Mouse (Mus musculus): ENCODE results near the gene Cltb. TPM values are rescaled to one million over a fixed set of nuclear protein-coding genes. Genes with fewer than 3 reads are reported as not detected.

Gene Cltb
- polyA plus RNA-seq, 1 experiment from 2014 or later, result 39.1 TPM

DNA sequence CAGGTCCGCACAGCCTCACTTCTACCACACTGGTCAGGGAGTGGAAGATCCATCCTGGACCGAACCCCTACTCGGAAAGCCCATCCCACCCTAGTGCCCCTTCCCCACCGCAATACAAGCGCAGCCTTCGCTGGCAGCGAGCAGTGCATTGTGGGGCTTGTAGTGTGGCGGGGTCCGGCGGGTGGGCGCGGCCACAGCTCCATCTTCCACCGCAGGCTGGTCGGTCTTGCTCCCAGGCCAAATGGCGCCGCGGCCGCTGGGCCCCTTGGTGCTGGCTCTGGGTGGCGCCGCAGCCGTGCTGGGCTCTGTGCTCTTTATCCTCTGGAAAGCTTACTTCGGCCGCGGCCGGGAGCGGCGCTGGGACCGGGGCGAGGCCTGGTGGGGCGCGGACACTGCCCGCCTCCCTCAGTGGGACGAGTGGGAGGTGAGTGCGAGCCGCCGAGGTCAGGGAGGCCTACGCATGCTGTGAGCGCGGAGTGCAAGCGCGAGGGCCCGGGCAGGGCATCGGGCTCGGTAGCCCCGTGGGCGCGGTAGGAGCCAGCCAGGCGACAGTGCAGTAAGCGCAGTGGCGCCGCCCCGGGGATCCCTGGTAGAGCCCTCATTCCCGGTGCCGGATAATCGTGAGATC lies 36.2 kb downstream of the Cltb start, which contains the start of gene Arl10:
Gene Arl10 (plus strand): TSS at position 162 of the 628 bp plus-strand sequence.
- peak; percentile 80 for ATAC-seq (ENCODE audit: insufficient number of reproducible peaks, insufficient read depth, low FRiP score, low TSS enrichment, low read depth)
- H3K27ac ChIP-seq, result peak within 1 kb of the TSS; percentile 81
- peaks cover 15% of the 10 kb centered on the region for H3K4me1 ChIP-seq
- peak within 1 kb of the TSS; percentile 96 for H3K4me3 ChIP-seq
- H3K9me3 ChIP-seq, result no peaks in the 10 kb centered on the region
- H3K9ac ChIP-seq, result peak within 1 kb of the TSS; percentile 93
- H3K4me2 ChIP-seq, result peak within 1 kb of the TSS; percentile 92
- WGBS, result under 1% methylated on average over 55 of the region's 55 CpGs
- 0 out of 2 replicates have a peak, but pooled peaks cover 5% of the 10 kb centered on the region for H3K27me3 ChIP-seq
- peaks cover 34% of the 10 kb centered on the region for H3K36me3 ChIP-seq

DNA sequence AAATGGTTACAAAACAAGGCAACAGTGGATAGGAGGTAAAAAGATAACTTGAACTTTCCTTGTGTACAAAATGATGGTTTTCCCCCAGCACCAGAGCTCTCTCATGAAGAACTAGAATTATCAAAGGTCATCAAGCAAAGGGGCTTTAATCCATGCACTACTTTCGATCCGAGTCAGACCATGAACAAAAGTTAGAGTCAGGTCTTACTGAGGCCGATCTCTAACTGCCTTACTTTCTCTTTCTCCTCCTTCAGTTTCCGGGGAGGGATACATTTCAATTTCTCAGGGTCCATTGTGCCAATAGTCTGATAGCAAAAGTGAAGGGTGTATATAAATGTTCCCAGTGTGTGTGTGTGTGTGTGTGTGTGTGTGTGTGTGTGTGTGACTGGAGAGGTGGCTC lies 38.5 kb downstream of the Cltb start:
- Histone ChIP-seq H3K27ac (no peak overlapping the region), H3K4me2 (no peak overlapping the region), H3K27me3 (0 out of 2 replicates have a peak, but pooled peaks cover 5% of the 10 kb centered on the region), H3K36me3 (peaks cover 11% of the 10 kb centered on the region), H3K4me3 (no peak overlapping the region), H3K9ac (no peak overlapping the region), H3K9me3 (no peaks in the 10 kb centered on the region), H3K4me1 (peaks cover 15% of the 10 kb centered on the region)
- ATAC-seq (ENCODE audit: insufficient number of reproducible peaks, insufficient read depth, low FRiP score, low TSS enrichment, low read depth), result no peak
- WGBS, result 79% methylated on average over 4 of the region's 4 CpGs

DNA sequence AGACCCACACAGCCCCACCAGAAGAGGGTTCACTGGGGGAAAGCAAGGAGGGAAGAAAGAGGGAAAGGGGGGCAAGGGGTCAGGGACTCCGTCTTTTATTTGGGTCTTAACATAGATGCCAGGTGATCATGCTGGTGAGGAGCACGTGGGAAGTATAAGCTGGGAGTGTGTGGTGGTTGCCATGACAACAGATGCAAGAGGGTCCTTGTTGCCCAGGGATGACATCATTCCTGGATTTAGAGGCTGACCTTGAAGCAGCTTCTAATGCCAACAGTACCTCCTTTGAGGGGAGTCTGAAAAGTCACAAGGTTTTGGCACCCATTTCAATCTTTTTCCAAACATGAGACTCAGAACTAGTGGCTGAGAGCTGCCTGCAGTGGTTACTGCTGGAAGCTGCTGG lies 39.5 kb downstream of the Cltb start:
- Histone ChIP-seq H3K9ac (no peak overlapping the region), H3K4me1 (peaks cover 12% of the 10 kb centered on the region), H3K9me3 (no peaks in the 10 kb centered on the region), H3K27me3 (0 out of 2 replicates have a peak, but pooled peaks cover 5% of the 10 kb centered on the region), H3K4me2 (no peak overlapping the region), H3K27ac (no peak overlapping the region), H3K36me3 (peaks cover 1% of the 10 kb centered on the region; the same call in 1 of the 2 replicates), H3K4me3 (no peak overlapping the region)
- ATAC-seq (ENCODE audit: insufficient number of reproducible peaks, insufficient read depth, low FRiP score, low TSS enrichment, low read depth), result no peak
- 44% methylated on average over 2 of the region's 2 CpGs for WGBS

DNA sequence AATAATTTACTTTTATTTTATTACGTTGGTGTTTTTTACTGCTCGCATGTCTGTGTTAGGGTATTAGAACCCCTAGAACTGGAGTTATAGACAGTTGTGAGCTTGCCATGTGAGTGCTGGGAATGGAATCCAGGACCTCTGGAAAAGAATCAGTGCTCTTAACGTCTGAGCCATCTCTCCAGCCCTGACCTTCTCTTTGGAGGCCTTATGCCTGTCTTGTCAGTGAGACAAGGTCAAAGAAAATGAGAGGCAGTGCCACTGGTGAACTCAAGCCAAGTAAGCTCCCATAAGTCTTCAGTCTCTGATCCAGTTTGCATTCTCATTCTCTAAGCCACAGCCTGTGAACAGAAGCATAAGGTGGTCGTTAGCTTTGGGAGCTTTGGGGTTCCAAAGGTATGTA lies 40.4 kb downstream of the Cltb start:
- no peak for ATAC-seq (ENCODE audit: insufficient number of reproducible peaks, insufficient read depth, low FRiP score, low TSS enrichment, low read depth)
- peaks cover 4% of the 10 kb centered on the region for H3K4me1 ChIP-seq
- H3K36me3 ChIP-seq, result no peaks in the 10 kb centered on the region
- no peak overlapping the region for H3K4me2 ChIP-seq
- 75% methylated on average over 4 of the region's 4 CpGs for WGBS
- H3K4me3 ChIP-seq, result no peak overlapping the region
- H3K9ac ChIP-seq, result no peak overlapping the region
- H3K9me3 ChIP-seq, result no peaks in the 10 kb centered on the region
- no peak overlapping the region for H3K27ac ChIP-seq
- H3K27me3 ChIP-seq, result 0 out of 2 replicates have a peak, but pooled peaks cover 5% of the 10 kb centered on the region

DNA sequence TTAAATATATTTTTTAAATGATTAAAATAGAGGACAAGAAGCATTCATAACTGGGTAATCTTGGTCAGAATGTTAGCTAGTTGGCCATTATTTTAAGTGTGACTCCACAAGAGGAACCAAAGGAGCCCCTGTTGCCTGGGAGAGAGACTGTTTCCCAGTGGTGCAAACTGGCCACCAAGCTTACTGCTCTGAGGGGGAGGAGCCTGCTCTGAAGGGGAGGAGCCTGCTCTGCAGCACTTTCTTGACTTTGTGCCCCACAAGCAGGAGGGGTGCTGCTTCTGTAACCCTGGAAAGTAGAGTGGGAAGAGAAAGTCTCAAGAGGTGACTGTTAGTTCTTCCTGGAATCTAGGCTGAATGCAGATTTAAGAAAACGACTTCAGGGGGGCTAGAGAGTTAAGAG lies 41.9 kb downstream of the Cltb start:
- H3K9me3 ChIP-seq, result no peaks in the 10 kb centered on the region
- WGBS, result 49% methylated on average over 1 of the region's 1 CpGs
- H3K27ac ChIP-seq, result no peak overlapping the region
- H3K27me3 ChIP-seq, result 0 out of 2 replicates have a peak, but pooled peaks cover 5% of the 10 kb centered on the region
- H3K9ac ChIP-seq, result no peak overlapping the region
- no peak for ATAC-seq (ENCODE audit: insufficient number of reproducible peaks, insufficient read depth, low FRiP score, low TSS enrichment, low read depth)
- H3K36me3 ChIP-seq, result no peaks in the 10 kb centered on the region
- peaks cover 6% of the 10 kb centered on the region for H3K4me1 ChIP-seq
- H3K4me2 ChIP-seq, result no peak overlapping the region
- no peak overlapping the region for H3K4me3 ChIP-seq

DNA sequence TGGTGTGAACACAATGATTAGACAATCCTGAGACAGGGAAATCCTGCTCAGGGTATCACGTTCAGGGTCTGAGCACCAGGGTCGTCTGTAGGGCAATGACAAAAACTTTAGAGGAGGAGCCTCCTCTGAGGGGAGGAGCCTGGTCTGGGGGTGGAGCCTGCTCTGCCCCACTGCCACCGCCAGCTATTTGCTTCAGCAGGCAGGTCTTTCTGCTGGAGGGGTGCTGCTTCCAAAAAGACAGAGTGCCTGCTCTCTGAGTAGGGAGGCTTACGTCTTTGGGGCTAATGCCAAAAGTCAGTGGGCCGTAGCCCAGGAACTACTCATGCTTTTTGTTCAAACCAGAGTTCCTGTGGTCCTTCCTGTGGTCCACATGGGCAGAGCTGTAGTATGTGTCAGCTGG lies 42.8 kb downstream of the Cltb start:
- peaks cover 12% of the 10 kb centered on the region for H3K4me1 ChIP-seq
- H3K4me3 ChIP-seq, result no peak overlapping the region
- H3K4me2 ChIP-seq, result no peak overlapping the region
- peaks cover 5% of the 10 kb centered on the region; the same call in 1 of the 2 replicates for H3K36me3 ChIP-seq
- H3K9me3 ChIP-seq, result no peaks in the 10 kb centered on the region
- no peak overlapping the region for H3K9ac ChIP-seq
- H3K27me3 ChIP-seq, result no peaks in the 10 kb centered on the region
- 39% methylated on average over 5 of the region's 5 CpGs for WGBS
- ATAC-seq (ENCODE audit: insufficient number of reproducible peaks, insufficient read depth, low FRiP score, low TSS enrichment, low read depth), result no peak
- H3K27ac ChIP-seq, result no peak overlapping the region

DNA sequence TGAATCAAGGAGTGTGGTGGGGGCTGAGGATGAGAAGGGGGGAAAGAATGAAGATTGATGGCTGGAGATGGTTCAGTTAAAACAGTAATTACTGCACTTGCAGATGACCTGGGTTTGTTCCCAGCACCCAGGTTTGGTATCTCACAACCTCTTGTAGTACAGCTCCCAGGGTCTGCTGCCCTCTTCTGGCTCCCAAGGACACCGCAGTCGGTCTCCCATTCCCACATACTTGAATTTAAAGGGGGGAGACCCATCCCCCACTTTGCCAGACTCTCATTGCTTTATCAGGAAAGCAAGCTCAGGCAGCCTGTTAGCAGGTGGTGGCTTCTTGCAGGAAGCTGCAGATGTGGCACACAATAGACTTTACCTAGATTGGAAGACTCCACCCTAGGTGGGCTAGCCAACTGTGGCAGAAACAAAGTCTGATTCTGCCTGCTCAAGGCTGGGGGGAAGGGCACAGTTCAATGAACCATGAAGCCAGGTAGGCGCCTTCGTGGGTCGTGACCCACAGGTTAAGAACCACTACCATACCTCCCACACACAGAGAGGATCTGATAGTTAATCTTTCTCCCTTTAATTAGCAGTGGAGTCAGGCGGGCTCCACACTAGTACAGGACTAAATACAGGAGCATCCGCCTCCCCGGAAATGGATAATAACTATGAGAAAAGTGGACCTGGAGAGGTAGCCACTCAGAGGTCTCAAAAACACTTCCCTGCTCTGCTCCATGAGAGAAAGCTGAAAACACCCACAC lies 45.4 kb downstream of the Cltb start:
- H3K36me3 ChIP-seq, result peaks cover 30% of the 10 kb centered on the region
- H3K9ac ChIP-seq, result 0 out of 2 replicates have a peak overlapping the region, but pooled peaks have one; percentile 46
- 40% methylated on average over 8 of the region's 8 CpGs for WGBS

DNA sequence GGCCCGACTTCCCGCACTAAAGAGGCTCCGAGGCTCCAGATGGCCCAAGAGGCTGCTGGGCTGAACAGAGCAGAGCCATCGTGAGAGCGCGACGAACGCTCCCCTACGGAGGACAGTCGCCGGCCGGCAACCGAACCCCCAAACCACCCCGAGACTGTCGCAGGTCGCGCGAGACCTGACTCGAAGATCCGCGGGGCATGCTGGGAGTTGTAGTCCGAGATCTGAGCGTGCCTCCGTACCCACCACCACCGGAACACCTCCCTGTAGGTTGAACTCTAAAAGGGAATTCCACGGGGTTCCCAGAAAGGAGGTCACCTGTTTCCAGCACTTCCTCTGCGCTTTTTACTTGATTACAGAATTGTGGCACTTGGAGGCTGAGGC lies 46.0 kb downstream of the Cltb start, which contains the start of gene 4833439L19Rik:
Gene 4833439L19Rik (minus strand): TSS at position 235 of the 381 bp plus-strand sequence.
- ATAC-seq (ENCODE audit: insufficient number of reproducible peaks, insufficient read depth, low FRiP score, low TSS enrichment, low read depth), result peak; percentile 94
- H3K9ac ChIP-seq, result peak within 1 kb of the TSS; percentile 98
- peaks cover 12% of the 10 kb centered on the region for H3K4me1 ChIP-seq
- peak within 1 kb of the TSS; percentile 90 for H3K4me2 ChIP-seq
- no peaks in the 10 kb centered on the region for H3K9me3 ChIP-seq
- H3K27me3 ChIP-seq, result no peaks in the 10 kb centered on the region
- under 1% methylated on average over 27 of the region's 27 CpGs for WGBS
- H3K27ac ChIP-seq, result peak within 1 kb of the TSS; percentile 76
- peaks cover 36% of the 10 kb centered on the region for H3K36me3 ChIP-seq
- H3K4me3 ChIP-seq, result peak within 1 kb of the TSS; percentile 98

More for the DNA sequence above, 45.4 kb downstream of the Cltb start:
- Histone ChIP-seq H3K27ac (no peak overlapping the region), H3K4me2 (peak overlapping the region; percentile 90), H3K4me1 (peaks cover 12% of the 10 kb centered on the region), H3K9me3 (no peaks in the 10 kb centered on the region), H3K27me3 (no peaks in the 10 kb centered on the region), H3K4me3 (peak overlapping the region; percentile 98)
- ATAC-seq (ENCODE audit: insufficient number of reproducible peaks, insufficient read depth, low FRiP score, low TSS enrichment, low read depth), result peak; percentile 5; the same call in 1 of the 2 replicates

DNA sequence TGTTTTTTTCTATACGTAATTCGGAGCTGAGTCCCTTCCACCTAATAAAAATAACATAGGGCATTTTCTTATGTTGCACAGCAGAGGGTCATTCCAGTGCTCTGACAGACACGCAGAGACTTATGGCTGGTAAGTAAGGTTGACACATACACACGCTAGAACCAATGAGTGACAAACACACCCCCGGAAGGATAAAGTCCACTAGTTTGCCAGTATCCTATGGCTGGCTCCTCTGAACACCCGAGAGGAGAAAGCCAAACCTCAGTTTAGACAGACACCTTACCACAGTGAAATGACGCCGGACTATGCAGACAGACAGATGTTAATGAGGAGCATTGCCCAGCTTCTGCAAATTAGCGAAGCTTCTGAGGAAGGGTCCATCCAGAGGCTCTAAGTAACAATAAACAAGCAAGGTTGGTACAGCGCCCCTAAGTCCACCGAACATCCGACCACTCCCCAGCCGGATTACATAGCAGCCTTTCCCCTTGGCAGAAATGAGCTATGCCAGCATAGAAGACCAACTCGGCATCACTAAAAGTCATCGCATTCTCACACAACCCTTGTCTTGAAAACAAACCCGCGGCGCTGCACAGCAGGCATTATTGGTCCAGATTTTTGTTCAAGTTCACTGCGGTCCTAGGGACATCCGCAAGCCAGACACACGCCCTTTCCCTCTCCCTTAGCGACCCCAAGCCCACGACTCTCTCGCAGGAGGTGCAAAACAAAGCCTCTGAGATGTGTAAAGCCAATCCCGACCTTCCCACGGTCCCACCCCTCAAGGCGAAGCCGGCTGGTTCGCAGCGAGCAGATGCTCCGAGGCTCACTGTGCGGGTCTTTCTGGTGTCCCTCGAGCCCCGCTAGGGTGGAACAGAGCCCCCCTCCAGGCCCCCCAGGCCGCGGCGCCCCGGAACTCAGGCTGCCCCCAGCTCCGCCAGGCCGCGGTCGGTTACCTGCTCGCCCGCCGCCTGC lies 46.6 kb downstream of the Cltb start:
- peak overlapping the region; percentile 90 for H3K4me2 ChIP-seq
- H3K4me3 ChIP-seq, result peak overlapping the region; percentile 98
- H3K9me3 ChIP-seq, result no peaks in the 10 kb centered on the region
- H3K4me1 ChIP-seq, result peaks cover 12% of the 10 kb centered on the region
- H3K9ac ChIP-seq, result peak overlapping the region; percentile 98
- peaks cover 43% of the 10 kb centered on the region for H3K36me3 ChIP-seq
- ATAC-seq (ENCODE audit: insufficient number of reproducible peaks, insufficient read depth, low FRiP score, low TSS enrichment, low read depth), result peak; percentile 44
- H3K27ac ChIP-seq, result peak overlapping the region; percentile 76
- WGBS, result 11% methylated on average over 45 of the region's 45 CpGs
- H3K27me3 ChIP-seq, result no peaks in the 10 kb centered on the region

DNA sequence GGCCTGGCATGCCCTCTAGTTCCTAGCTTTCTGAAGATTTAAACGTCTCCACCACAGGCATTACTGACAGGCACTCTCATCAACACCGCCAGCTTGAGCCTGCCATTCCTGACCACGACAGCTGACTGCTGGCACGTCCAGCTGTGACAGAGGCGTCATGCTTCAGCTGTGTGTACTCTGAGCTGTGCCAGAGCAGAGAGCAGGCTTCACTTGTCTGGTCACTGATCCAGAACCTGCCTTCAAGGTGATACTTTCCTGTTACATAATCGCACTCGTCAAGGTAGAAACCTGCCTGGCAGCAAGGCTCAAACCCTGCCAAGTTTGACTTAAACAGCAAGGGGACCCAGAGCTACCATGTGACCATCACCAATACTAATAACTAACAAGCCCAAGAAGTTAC lies 48.6 kb downstream of the Cltb start:
- WGBS, result 80% methylated on average over 7 of the region's 7 CpGs
- ATAC-seq (ENCODE audit: insufficient number of reproducible peaks, insufficient read depth, low FRiP score, low TSS enrichment, low read depth), result no peak
- Histone ChIP-seq H3K36me3 (peaks cover 62% of the 10 kb centered on the region), H3K4me1 (peaks cover 12% of the 10 kb centered on the region), H3K9me3 (no peaks in the 10 kb centered on the region), H3K9ac (no peak overlapping the region), H3K4me2 (no peak overlapping the region), H3K27ac (no peak overlapping the region), H3K4me3 (no peak overlapping the region), H3K27me3 (no peaks in the 10 kb centered on the region)

DNA sequence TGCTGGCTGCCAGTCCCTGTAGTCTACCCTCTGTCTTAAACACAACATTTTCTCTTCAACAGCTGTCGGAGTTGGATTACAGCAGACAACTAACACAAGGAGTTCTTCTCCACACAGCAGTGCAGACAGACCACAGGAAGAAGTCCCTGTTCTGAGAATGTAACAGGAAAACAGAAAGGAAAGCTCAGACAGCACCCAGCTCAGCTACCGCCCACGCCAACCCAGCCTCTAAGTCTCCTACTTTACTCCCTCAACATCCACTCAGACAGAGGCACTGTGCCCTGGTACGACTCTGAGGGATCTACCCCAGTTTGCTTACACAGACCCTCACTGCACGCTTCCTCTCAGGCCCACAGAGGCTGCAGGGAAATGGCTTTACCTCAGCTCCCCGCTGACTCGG lies 50.5 kb downstream of the Cltb start:
- H3K4me2 ChIP-seq, result no peak overlapping the region
- H3K4me3 ChIP-seq, result no peak overlapping the region
- peaks cover 82% of the 10 kb centered on the region for H3K36me3 ChIP-seq
- H3K9me3 ChIP-seq, result no peaks in the 10 kb centered on the region
- no peak overlapping the region for H3K9ac ChIP-seq
- no peak overlapping the region for H3K27ac ChIP-seq
- peaks cover 10% of the 10 kb centered on the region for H3K4me1 ChIP-seq
- no peak for ATAC-seq (ENCODE audit: insufficient number of reproducible peaks, insufficient read depth, low FRiP score, low TSS enrichment, low read depth)
- H3K27me3 ChIP-seq, result no peaks in the 10 kb centered on the region
- 91% methylated on average over 7 of the region's 7 CpGs for WGBS
